In genomic region chr11:119839411-119840342, GRCm38 (mm10) we compare ENCODE assay signal across 14 mouse cellular contexts.
DNase-seq lines count a peak whose midpoint lies in the region; ATAC-seq lines count a peak whose summit lies in the region.
"Had no signal": no experiment of that assay in that cellular context is flagged by ENCODE, and none has a peak within 500 bp of the region (broad histone marks: within the 10 kb centered on the region; RNA-seq: fewer than 3 reads in every experiment).

No protein-coding gene starts in this region.

- no peak overlapping the region for H3K9ac ChIP-seq in hindbrain, embryonic 12.5 days
- no peak overlapping the region for H3K9ac ChIP-seq in hindbrain, embryonic 11.5 days (ENCODE audit: low read depth, low read length)
- H3K9ac ChIP-seq in embryonic facial prominence, embryonic 12.5 days: no peak overlapping the region
- H3K9ac ChIP-seq: embryonic facial prominence, embryonic 13.5 days; limb, embryonic 15.5 days had no signal

- no peak overlapping the region for H3K4me2 ChIP-seq in hindbrain, embryonic 12.5 days (replicated peaks)
- H3K4me2 ChIP-seq in hindbrain, embryonic 11.5 days (replicated peaks; ENCODE audit: low read depth, low read length): no peak overlapping the region
- H3K4me2 ChIP-seq in embryonic facial prominence, embryonic 12.5 days (replicated peaks): no peak overlapping the region
- H3K4me2 ChIP-seq: embryonic facial prominence, embryonic 13.5 days; limb, embryonic 15.5 days had no signal

- ATAC-seq in hindbrain, embryonic 12.5 days (ENCODE audit: low FRiP score): no peak
- ATAC-seq in hindbrain, embryonic 11.5 days (ENCODE audit: low FRiP score): no peak
- ATAC-seq in embryonic facial prominence, embryonic 12.5 days (ENCODE audit: insufficient number of reproducible peaks, insufficient read depth, low FRiP score, low TSS enrichment): no peak
- ATAC-seq: inflammation-experienced regulatory T-cells, adult 6 months had no signal

- peaks cover 19% of the 10 kb centered on the region for H3K36me3 ChIP-seq in hindbrain, embryonic 12.5 days
- H3K36me3 ChIP-seq in hindbrain, embryonic 11.5 days (ENCODE audit: control insufficient read depth, insufficient read depth, low read length): no peaks in the 10 kb centered on the region
- peaks cover 18% of the 10 kb centered on the region; the same call in 1 of the 2 replicates for H3K36me3 ChIP-seq in embryonic facial prominence, embryonic 12.5 days
- peaks cover 41% of the 10 kb centered on the region for H3K36me3 ChIP-seq in limb, embryonic 10.5 days

- H3K9me3 ChIP-seq in hindbrain, embryonic 12.5 days (replicated peaks): no peaks in the 10 kb centered on the region
- H3K9me3 ChIP-seq in hindbrain, embryonic 11.5 days (ENCODE audit: control insufficient read depth, low read length): no peaks in the 10 kb centered on the region
- no peaks in the 10 kb centered on the region for H3K9me3 ChIP-seq in embryonic facial prominence, embryonic 12.5 days
- H3K9me3 ChIP-seq in limb, embryonic 10.5 days (replicated peaks): no peaks in the 10 kb centered on the region
- H3K9me3 ChIP-seq: embryonic facial prominence, embryonic 13.5 days; limb, embryonic 15.5 days had no signal

- no peaks in the 10 kb centered on the region for H3K27me3 ChIP-seq in hindbrain, embryonic 12.5 days
- no peaks in the 10 kb centered on the region for H3K27me3 ChIP-seq in hindbrain, embryonic 11.5 days (ENCODE audit: control insufficient read depth, insufficient read depth, low read length)
- no peaks in the 10 kb centered on the region for H3K27me3 ChIP-seq in embryonic facial prominence, embryonic 12.5 days
- no peaks in the 10 kb centered on the region for H3K27me3 ChIP-seq in limb, embryonic 10.5 days (ENCODE audit: low read depth, poor library complexity, severe bottlenecking)
- H3K27me3 ChIP-seq: embryonic facial prominence, embryonic 13.5 days; limb, embryonic 15.5 days had no signal

- H3K4me1 ChIP-seq in hindbrain, embryonic 12.5 days: peaks cover 8% of the 10 kb centered on the region; the same call in 1 of the 2 replicates
- no peaks in the 10 kb centered on the region for H3K4me1 ChIP-seq in hindbrain, embryonic 11.5 days (replicated peaks; ENCODE audit: control insufficient read depth, insufficient read depth, low read length)
- H3K4me1 ChIP-seq in embryonic facial prominence, embryonic 12.5 days: no peaks in the 10 kb centered on the region
- 0 out of 2 replicates have a peak, but pooled peaks cover 3% of the 10 kb centered on the region for H3K4me1 ChIP-seq in limb, embryonic 10.5 days
- H3K4me1 ChIP-seq: embryonic facial prominence, embryonic 13.5 days; limb, embryonic 15.5 days had no signal

- no peak overlapping the region for H3K4me3 ChIP-seq in hindbrain, embryonic 12.5 days
- no peak overlapping the region for H3K4me3 ChIP-seq in hindbrain, embryonic 11.5 days (ENCODE audit: low read depth, low read length)
- H3K4me3 ChIP-seq in embryonic facial prominence, embryonic 12.5 days: no peak overlapping the region
- no peak overlapping the region for H3K4me3 ChIP-seq in limb, embryonic 10.5 days
- H3K4me3 ChIP-seq: embryonic facial prominence, embryonic 13.5 days; limb, embryonic 15.5 days had no signal

- peak overlapping the region; percentile 44; the same call in 1 of the 2 replicates for H3K27ac ChIP-seq in hindbrain, embryonic 12.5 days
- H3K27ac ChIP-seq in hindbrain, embryonic 11.5 days (ENCODE audit: low read depth, low read length): no peak overlapping the region
- H3K27ac ChIP-seq in embryonic facial prominence, embryonic 12.5 days: 0 out of 2 replicates have a peak overlapping the region, but pooled peaks have one; percentile 24
- no peak overlapping the region for H3K27ac ChIP-seq in limb, embryonic 10.5 days
- H3K27ac ChIP-seq: embryonic facial prominence, embryonic 13.5 days; limb, embryonic 15.5 days had no signal

- 87% methylated on average over 10 of the region's 10 CpGs for WGBS in hindbrain, embryonic 12.5 days
- 85% methylated on average over 10 of the region's 10 CpGs for WGBS in hindbrain, embryonic 11.5 days
- WGBS in embryonic facial prominence, embryonic 12.5 days: 80% methylated on average over 10 of the region's 10 CpGs
- 88% methylated on average over 10 of the region's 10 CpGs for WGBS in limb, embryonic 10.5 days

- no peak for DNase-seq in hindbrain, embryonic 11.5 days (ENCODE audit: low spot score)
- DNase-seq in ES-CJ7 (ENCODE audit: low read depth, low spot score) (peak; percentile 30), R1 (ENCODE audit: low read depth, low spot score) (peak; percentile 19)
- no peak for DNase-seq in limb, embryonic 10.5 days (ENCODE audit: low spot score)
- DNase-seq in urinary bladder, postnatal 25 days (ENCODE audit: low spot score): no peak
- DNase-seq: adrenal gland, postnatal 25 days; layer of hippocampus, adult 9-11 months; lung, postnatal 36 days; right cerebral cortex, postnatal 25 days had no signal

Comparison
In these comparisons a context has a peak if more than half of its experiments do, and no peak if none do; other contexts are left out.
1. H3K27ac ChIP-seq: peak in hindbrain, embryonic 12.5 days (single experiment) and embryonic facial prominence, embryonic 12.5 days (single experiment); none in hindbrain, embryonic 11.5 days (single experiment) and limb, embryonic 10.5 days (single experiment).
2. DNase-seq: peak in ES-CJ7 (single experiment) and R1 (single experiment); none in hindbrain, embryonic 11.5 days (single experiment), limb, embryonic 10.5 days (single experiment) and urinary bladder, postnatal 25 days (single experiment).